Mouse (Mus musculus) stomach, embryonic 14.5 days (tissue): Measurements from ENCODE around the gene Ccdc82. TPM values are rescaled to one million over a fixed set of nuclear protein-coding genes. Genes with fewer than 3 reads are reported as not detected.

Source experiments
- polyA plus RNA-seq: library from polyadenylated mRNA; unstranded; fragments of >200 nt; fragmentation: Nextera tagmentation; extraction: Ambion mirVana; gene quantifications from 2 replicates; pipeline ENCODE4 v1.2.1, GENCODE M21; 2014

The Ccdc82 gene
- polyA plus RNA-seq, 1 experiment from 2014 or later = 14.0 TPM

Other genes starting within 250 kb of the Ccdc82 start
- 10.5 and 10.6 TPM in 2 replicates for gene Jrkl, start 1.1 kb upstream of the Ccdc82 start, polyA plus RNA-seq
- gene Maml2, start 51.0 kb downstream of the Ccdc82 start, polyA plus RNA-seq = 12.2 and 12.7 TPM in 2 replicates
- not detected in 2 replicates for gene Gm17571, start 199.8 kb downstream of the Ccdc82 start, polyA plus RNA-seq